Mouse (Mus musculus) heart, adult 8-10 months (tissue): ENCODE measurements around the gene Cers1. TPM values are rescaled to one million over a fixed set of nuclear protein-coding genes. Genes with fewer than 3 reads are reported as not detected.

Experiments
- total RNA-seq, 4 experiments: library from RNA; stranded (reverse); gene quantifications; 2 replicates each; pipeline ENCODE4 v1.2.4; 2022

Gene Cers1
- total RNA-seq, 4 experiments from 2014 or later = 0.14 to 0.53 (median 0.38) TPM

Other genes starting within 250 kb of the Cers1 start
- under 1 TPM; 0.44 to 0.90 (median 0.72) TPM for gene Tm6sf2, start 242.9 kb upstream of the Cers1 start, total RNA-seq
- under 1 TPM in 1 of 4 experiments, not detected in 3; 0.06 TPM for gene Hapln4, start 232.3 kb upstream of the Cers1 start, total RNA-seq
- under 1 TPM in 1 of 4 experiments, not detected in 3; 0.13 TPM for gene Ncan, start 194.9 kb upstream of the Cers1 start, total RNA-seq
- 1 to 10 TPM; 7.5 to 8.9 (median 8.4) TPM for gene Nr2c2ap, start 184.4 kb upstream of the Cers1 start, total RNA-seq
- 10 to 100 TPM; 16.7 to 22.7 (median 18.8) TPM for gene Rfxank, start 176.6 kb upstream of the Cers1 start, total RNA-seq
- 10 to 100 TPM; 17.9 to 23.3 (median 23.2) TPM for gene Borcs8, start 176.3 kb upstream of the Cers1 start, total RNA-seq
- under 1 TPM in 3 of 4 experiments, not detected in 1; 0.25 to 0.78 (median 0.29) TPM for gene Mef2b, start 176.1 kb upstream of the Cers1 start, total RNA-seq
- 100 to 1,000 TPM in 3 of 4 experiments, 10 to 100 TPM in 1; 93.6 to 114 (median 106) TPM for gene Tmem161a, start 143.4 kb upstream of the Cers1 start, total RNA-seq
- 10 to 100 TPM; 43.7 to 67.9 (median 57.0) TPM for gene Slc25a42, start 103.5 kb upstream of the Cers1 start, total RNA-seq
- gene Sugp2, start 81.5 kb upstream of the Cers1 start, total RNA-seq = 10 to 100 TPM; 39.4 to 47.4 (median 41.7) TPM
- 1 to 10 TPM; 6.8 to 9.0 (median 7.4) TPM for gene Armc6, start 81.3 kb upstream of the Cers1 start, total RNA-seq
- gene Homer3, start 32.9 kb upstream of the Cers1 start, total RNA-seq = 1 to 10 TPM; 7.8 to 9.1 (median 8.0) TPM
- 10 to 100 TPM; 26.0 to 34.5 (median 31.9) TPM for gene Ddx49, start 13.3 kb upstream of the Cers1 start, total RNA-seq
- 100 to 1,000 TPM; 148 to 165 (median 161) TPM for gene Cope, start 13.3 kb upstream of the Cers1 start, total RNA-seq
- under 1 TPM in 3 of 4 experiments, not detected in 1; 0.23 to 0.85 (median 0.41) TPM for gene Gdf1, start 14.0 kb downstream of the Cers1 start, total RNA-seq
- 10 to 100 TPM; 46.7 to 48.8 (median 47.5) TPM for gene Upf1, start 37.5 kb downstream of the Cers1 start, total RNA-seq
- 1 to 10 TPM; 4.7 to 7.7 (median 6.2) TPM for gene Comp, start 57.8 kb downstream of the Cers1 start, total RNA-seq
- gene Crtc1, start 123.8 kb downstream of the Cers1 start, total RNA-seq = 1 to 10 TPM; 7.5 to 9.8 (median 7.6) TPM
- gene Klhl26, start 161.2 kb downstream of the Cers1 start, total RNA-seq = 1 to 10 TPM; 8.1 to 9.3 (median 8.4) TPM
- gene Tmem59l, start 171.6 kb downstream of the Cers1 start, total RNA-seq = not detected
- gene Crlf1, start 177.4 kb downstream of the Cers1 start, total RNA-seq = under 1 TPM in 2 of 4 experiments, not detected in 2; 0.57 to 0.97 TPM
- 100 to 1,000 TPM; 118 to 133 (median 124) TPM for gene Rex1bd, start 191.0 kb downstream of the Cers1 start, total RNA-seq
- 1,000 to 10,000 TPM; 1,436 to 1,703 (median 1,558) TPM for gene Uba52, start 195.0 kb downstream of the Cers1 start, total RNA-seq
- gene Fkbp8, start 211.9 kb downstream of the Cers1 start, total RNA-seq = 100 to 1,000 TPM; 135 to 145 (median 137) TPM
- 100 to 1,000 TPM in 3 of 4 experiments, 10 to 100 TPM in 1; 97.9 to 114 (median 103) TPM for gene Kxd1, start 212.2 kb downstream of the Cers1 start, total RNA-seq
- 10 to 100 TPM in 3 of 4 experiments, 1 to 10 TPM in 1; 9.3 to 12.4 (median 10.6) TPM for gene Ell, start 223.7 kb downstream of the Cers1 start, total RNA-seq